Mouse (Mus musculus) adrenal gland, adult 2 months (tissue): ENCODE results near the gene Kcnk3. TPM values are rescaled to one million over a fixed set of nuclear protein-coding genes. Genes with fewer than 3 reads are reported as not detected.

Experiments used
- DNase-seq: peaks from one replicate; pipeline ENCODE4 v3.0.0; 2021
- microRNA-seq, 2 experiments: library from miRNA; unstranded; fragments of <30 nt; microRNA quantifications; one replicate each; pipeline ENCODE4 v1.2.0; 2021
- polyA plus RNA-seq: library from polyadenylated mRNA; depleted of rRNA; stranded (reverse); fragments of >200 nt; gene quantifications from 2 replicates; pipeline ENCODE4 v1.2.3, GENCODE M21; 2012; rRNA removed
- total RNA-seq, 2 experiments: library from RNA; stranded (reverse); gene quantifications; 2 replicates each; pipeline ENCODE4 v1.2.3; 2021

Gene Kcnk3
- total and polyA plus RNA-seq, 3 experiments = 1,225 to 11,313 (median 1,281) TPM

- DNase-seq = no peak
Measured at GRCm38 (mm10) chr5:30670091-30670490, 82.1 kb downstream of the Kcnk3 start.

- DNase-seq = no peak
Measured at GRCm38 (mm10) chr5:30674001-30674400, 86.0 kb downstream of the Kcnk3 start.

Small RNAs within 50 kb of the gene (microRNA-seq; reads per million reads assigned to microRNA genes)
- gene Mir5625 = 0.44 to 0.83 reads per million in 2 experiments

Other genes with a start within 250 kb of the Kcnk3 start
- gene Otof, start 126.2 kb upstream of the Kcnk3 start, total RNA-seq = under 1 TPM; 0.06 to 0.10 TPM
- 0.42 and 0.43 TPM in 2 replicates for gene Otof, start 126.2 kb upstream of the Kcnk3 start, polyA plus RNA-seq
- gene 1700001C02Rik, start 122.1 kb upstream of the Kcnk3 start, total RNA-seq = not detected
- gene 1700001C02Rik, start 122.1 kb upstream of the Kcnk3 start, polyA plus RNA-seq = not detected in 2 replicates
- gene Cib4, start 42.3 kb upstream of the Kcnk3 start, total RNA-seq = 1 to 10 TPM in 1 of 2 experiments, under 1 TPM in 1; 0.92 to 2.4 TPM
- 1.7 and 3.4 TPM in 2 replicates for gene Cib4, start 42.3 kb upstream of the Kcnk3 start, polyA plus RNA-seq
- gene Slc35f6, start 59.8 kb downstream of the Kcnk3 start, total RNA-seq = 10 to 100 TPM; 49.0 to 50.9 TPM
- 140 and 145 TPM in 2 replicates for gene Slc35f6, start 59.8 kb downstream of the Kcnk3 start, polyA plus RNA-seq
- gene Cenpa, start 78.6 kb downstream of the Kcnk3 start, total RNA-seq = 1 to 10 TPM; 5.1 to 6.4 TPM
- 10.9 and 14.5 TPM in 2 replicates for gene Cenpa, start 78.6 kb downstream of the Kcnk3 start, polyA plus RNA-seq
- 1 to 10 TPM in 1 of 2 experiments, under 1 TPM in 1; 0.92 to 2.3 TPM for gene Dpysl5, start 123.4 kb downstream of the Kcnk3 start, total RNA-seq
- gene Dpysl5, start 123.4 kb downstream of the Kcnk3 start, polyA plus RNA-seq = 0.62 and 0.98 TPM in 2 replicates
- 10 to 100 TPM; 60.0 to 79.0 TPM for gene Mapre3, start 226.5 kb downstream of the Kcnk3 start, total RNA-seq
- gene Mapre3, start 226.5 kb downstream of the Kcnk3 start, polyA plus RNA-seq = 103 and 134 TPM in 2 replicates